Mouse (Mus musculus) kidney, postnatal 25 days (tissue): ENCODE data around the gene Xkr8.

Experiments used
- DNase-seq, 2 experiments: peaks; one replicate each; pipeline ENCODE4 v3.0.0; 2021; ENCODE audit warnings: mixed read lengths in 2 of 2

Xkr8 gene

GRCm38 (mm10) chr4:132735894-132736293 is 3.5 kb upstream of the Xkr8 start:
- DNase-seq, result peak; percentile 38 to 74

- DNase-seq, result no peak
Measured at GRCm38 (mm10) chr4:132735389-132735788, 3.0 kb upstream of the Xkr8 start.

GRCm38 (mm10) chr4:132734766-132735165 is 2.4 kb upstream of the Xkr8 start:
- DNase-seq, result no peak

GRCm38 (mm10) chr4:132733071-132733770 is 875 bp upstream of the Xkr8 start:
- DNase-seq, result no peak

- DNase-seq, result no peak
Measured at GRCm38 (mm10) chr4:132731616-132732015, 730 bp downstream of the Xkr8 start.

- no peak for DNase-seq
Measured at GRCm38 (mm10) chr4:132728233-132728632, 4.1 kb downstream of the Xkr8 start.

- peak in 1 of 2 experiments; percentile 2 for DNase-seq
Measured at GRCm38 (mm10) chr4:132718251-132718650, 14.1 kb downstream of the Xkr8 start.

- DNase-seq, result peak in 1 of 2 experiments; percentile 12
Measured at GRCm38 (mm10) chr4:132713181-132713580, 19.2 kb downstream of the Xkr8 start.

- DNase-seq, result no peak
Measured at GRCm38 (mm10) chr4:132706885-132707284, 25.5 kb downstream of the Xkr8 start.

GRCm38 (mm10) chr4:132702076-132702475 is 30.3 kb downstream of the Xkr8 start:
- no peak for DNase-seq

- DNase-seq, result no peak
Measured at GRCm38 (mm10) chr4:132693366-132693765, 39.0 kb downstream of the Xkr8 start.

- DNase-seq, result no peak
Measured at GRCm38 (mm10) chr4:132689634-132690033, 42.7 kb downstream of the Xkr8 start.

GRCm38 (mm10) chr4:132676771-132677539 is 55.4 kb downstream of the Xkr8 start:
- DNase-seq, result peak; percentile 40 to 48
